Mouse (Mus musculus): ENCODE measurements at regions not wholly inside any gene's neighbourhood (a gene's known extent, or its start where the extent isn't known, plus 50 kb on each side); places are given as distances from the start of the nearest gene placed in this dataset.
A peak's percentile ranks its signal among the peaks of the same experiment; 100 is the strongest.
"Not testable (repeated sequence)": the region's sequence is repeated elsewhere in the genome, so short reads cannot be mapped to it uniquely, and the experiment has no call there.

- H3K9ac ChIP-seq (ENCODE audit: low read depth, low read length) = no peak overlapping the region
- no peaks in the 10 kb centered on the region for H3K27me3 ChIP-seq (ENCODE audit: control insufficient read depth, insufficient read depth, low read length)
- no peaks in the 10 kb centered on the region for H3K9me3 ChIP-seq (ENCODE audit: control insufficient read depth, low read length)
- H3K36me3 ChIP-seq (ENCODE audit: control insufficient read depth, insufficient read depth, low read length) = no peaks in the 10 kb centered on the region
- H3K4me1 ChIP-seq (ENCODE audit: control insufficient read depth, insufficient read depth, low read length) = no peaks in the 10 kb centered on the region
- no peak for ATAC-seq (ENCODE audit: low FRiP score, low TSS enrichment)
- 83% methylated on average over 6 of the region's 6 CpGs for WGBS
- H3K4me3 ChIP-seq (ENCODE audit: low read length) = no peak overlapping the region
- no peak overlapping the region for H3K4me2 ChIP-seq (replicated peaks; ENCODE audit: low read depth, low read length)
- H3K27ac ChIP-seq (ENCODE audit: low read depth, low read length) = no peak overlapping the region
These were observed 1171.6 kb upstream of the Pcdh20 start for GRCm38 (mm10) chr14:89642836-89643235.

GRCm38 (mm10) chr14:89639322-89639721 is 1168.1 kb upstream of the Pcdh20 start:
- H3K9me3 ChIP-seq (ENCODE audit: control insufficient read depth, low read length) = no peaks in the 10 kb centered on the region
- no peaks in the 10 kb centered on the region for H3K4me1 ChIP-seq (ENCODE audit: control insufficient read depth, insufficient read depth, low read length)
- no peak overlapping the region for H3K27ac ChIP-seq (ENCODE audit: low read depth, low read length)
- WGBS = 68% methylated on average over 6 of the region's 6 CpGs
- H3K27me3 ChIP-seq (ENCODE audit: control insufficient read depth, insufficient read depth, low read length) = no peaks in the 10 kb centered on the region
- H3K9ac ChIP-seq (ENCODE audit: low read depth, low read length) = no peak overlapping the region
- H3K36me3 ChIP-seq (ENCODE audit: control insufficient read depth, insufficient read depth, low read length) = no peaks in the 10 kb centered on the region
- H3K4me2 ChIP-seq (replicated peaks; ENCODE audit: low read depth, low read length) = no peak overlapping the region
- no peak overlapping the region for H3K4me3 ChIP-seq (ENCODE audit: low read length)
- ATAC-seq (ENCODE audit: low FRiP score, low TSS enrichment) = no peak

GRCm38 (mm10) chr14:89636689-89637088 is 1165.5 kb upstream of the Pcdh20 start:
- Histone ChIP-seq H3K9me3 (ENCODE audit: control insufficient read depth, low read length) (no peaks in the 10 kb centered on the region), H3K36me3 (ENCODE audit: control insufficient read depth, insufficient read depth, low read length) (no peaks in the 10 kb centered on the region), H3K9ac (ENCODE audit: low read depth, low read length) (no peak overlapping the region), H3K4me1 (ENCODE audit: control insufficient read depth, insufficient read depth, low read length) (no peaks in the 10 kb centered on the region), H3K4me3 (ENCODE audit: low read length) (no peak overlapping the region), H3K4me2 (replicated peaks; ENCODE audit: low read depth, low read length) (no peak overlapping the region), H3K27ac (ENCODE audit: low read depth, low read length) (no peak overlapping the region), H3K27me3 (ENCODE audit: control insufficient read depth, insufficient read depth, low read length) (no peaks in the 10 kb centered on the region)
- 72% methylated on average over 2 of the region's 2 CpGs for WGBS
- no peak for ATAC-seq (ENCODE audit: low FRiP score, low TSS enrichment)

GRCm38 (mm10) chr14:89634559-89635124 is 1163.4 kb upstream of the Pcdh20 start:
- Histone ChIP-seq H3K9ac (ENCODE audit: low read depth, low read length) (no peak overlapping the region), H3K36me3 (ENCODE audit: control insufficient read depth, insufficient read depth, low read length) (no peaks in the 10 kb centered on the region), H3K27ac (ENCODE audit: low read depth, low read length) (no peak overlapping the region), H3K27me3 (ENCODE audit: control insufficient read depth, insufficient read depth, low read length) (no peaks in the 10 kb centered on the region), H3K4me2 (replicated peaks; ENCODE audit: low read depth, low read length) (no peak overlapping the region), H3K4me1 (ENCODE audit: control insufficient read depth, insufficient read depth, low read length) (no peaks in the 10 kb centered on the region), H3K4me3 (ENCODE audit: low read length) (no peak overlapping the region), H3K9me3 (ENCODE audit: control insufficient read depth, low read length) (no peaks in the 10 kb centered on the region)
- 52% methylated on average over 1 of the region's 1 CpGs for WGBS
- ATAC-seq (ENCODE audit: low FRiP score, low TSS enrichment) = no peak

GRCm38 (mm10) chr14:89633654-89634053 is 1162.5 kb upstream of the Pcdh20 start:
- no peaks in the 10 kb centered on the region for H3K27me3 ChIP-seq (ENCODE audit: control insufficient read depth, insufficient read depth, low read length)
- no peaks in the 10 kb centered on the region for H3K4me1 ChIP-seq (ENCODE audit: control insufficient read depth, insufficient read depth, low read length)
- WGBS = 93% methylated on average over 1 of the region's 1 CpGs
- no peak for ATAC-seq (ENCODE audit: low FRiP score, low TSS enrichment)
- H3K36me3 ChIP-seq (ENCODE audit: control insufficient read depth, insufficient read depth, low read length) = no peaks in the 10 kb centered on the region
- H3K9ac ChIP-seq (ENCODE audit: low read depth, low read length) = no peak overlapping the region
- H3K4me2 ChIP-seq (replicated peaks; ENCODE audit: low read depth, low read length) = no peak overlapping the region
- no peaks in the 10 kb centered on the region for H3K9me3 ChIP-seq (ENCODE audit: control insufficient read depth, low read length)
- H3K4me3 ChIP-seq (ENCODE audit: low read length) = no peak overlapping the region
- no peak overlapping the region for H3K27ac ChIP-seq (ENCODE audit: low read depth, low read length)

- Histone ChIP-seq H3K4me3 (ENCODE audit: low read length) (no peak overlapping the region), H3K9ac (ENCODE audit: low read depth, low read length) (no peak overlapping the region), H3K27ac (ENCODE audit: low read depth, low read length) (no peak overlapping the region), H3K9me3 (ENCODE audit: control insufficient read depth, low read length) (no peaks in the 10 kb centered on the region), H3K4me1 (ENCODE audit: control insufficient read depth, insufficient read depth, low read length) (no peaks in the 10 kb centered on the region), H3K27me3 (ENCODE audit: control insufficient read depth, insufficient read depth, low read length) (no peaks in the 10 kb centered on the region), H3K4me2 (replicated peaks; ENCODE audit: low read depth, low read length) (no peak overlapping the region), H3K36me3 (ENCODE audit: control insufficient read depth, insufficient read depth, low read length) (no peaks in the 10 kb centered on the region)
- 77% methylated on average over 2 of the region's 2 CpGs for WGBS
- no peak for ATAC-seq (ENCODE audit: low FRiP score, low TSS enrichment)
These were observed 1139.5 kb upstream of the Pcdh20 start for GRCm38 (mm10) chr14:89610670-89611069.

- peak; percentile 46; the same call in 1 of the 2 replicates for ATAC-seq (ENCODE audit: low FRiP score, low TSS enrichment)
- WGBS = 65% methylated on average over 9 of the region's 10 CpGs
- H3K4me2 ChIP-seq (replicated peaks; ENCODE audit: low read depth, low read length); H3K27ac ChIP-seq (ENCODE audit: low read depth, low read length); H3K36me3 ChIP-seq (ENCODE audit: control insufficient read depth, insufficient read depth, low read length); H3K9ac ChIP-seq (ENCODE audit: low read depth, low read length); H3K4me3 ChIP-seq (ENCODE audit: low read length); H3K4me1 ChIP-seq (ENCODE audit: control insufficient read depth, insufficient read depth, low read length); H3K27me3 ChIP-seq (ENCODE audit: control insufficient read depth, insufficient read depth, low read length); H3K9me3 ChIP-seq (ENCODE audit: control insufficient read depth, low read length): not testable (repeated sequence)
These were observed 1138.7 kb upstream of the Pcdh20 start for GRCm38 (mm10) chr14:89609666-89610448.

- ATAC-seq (ENCODE audit: low FRiP score, low TSS enrichment) = no peak
- H3K9ac ChIP-seq (ENCODE audit: low read depth, low read length) = no peak overlapping the region
- no peak overlapping the region for H3K27ac ChIP-seq (ENCODE audit: low read depth, low read length)
- H3K4me2 ChIP-seq (replicated peaks; ENCODE audit: low read depth, low read length) = no peak overlapping the region
- no peaks in the 10 kb centered on the region for H3K9me3 ChIP-seq (ENCODE audit: control insufficient read depth, low read length)
- H3K4me3 ChIP-seq (ENCODE audit: low read length) = no peak overlapping the region
- H3K4me1 ChIP-seq (ENCODE audit: control insufficient read depth, insufficient read depth, low read length) = no peaks in the 10 kb centered on the region
- WGBS = 69% methylated on average over 1 of the region's 1 CpGs
- H3K36me3 ChIP-seq (ENCODE audit: control insufficient read depth, insufficient read depth, low read length) = no peaks in the 10 kb centered on the region
- no peaks in the 10 kb centered on the region for H3K27me3 ChIP-seq (ENCODE audit: control insufficient read depth, insufficient read depth, low read length)
These were observed 1136.4 kb upstream of the Pcdh20 start for GRCm38 (mm10) chr14:89607550-89607949.

- H3K9me3 ChIP-seq (ENCODE audit: control insufficient read depth, low read length) = no peaks in the 10 kb centered on the region
- H3K4me2 ChIP-seq (replicated peaks; ENCODE audit: low read depth, low read length) = no peak overlapping the region
- H3K4me3 ChIP-seq (ENCODE audit: low read length) = no peak overlapping the region
- no peak for ATAC-seq (ENCODE audit: low FRiP score, low TSS enrichment)
- no peaks in the 10 kb centered on the region for H3K4me1 ChIP-seq (ENCODE audit: control insufficient read depth, insufficient read depth, low read length)
- 81% methylated on average over 1 of the region's 1 CpGs for WGBS
- no peak overlapping the region for H3K27ac ChIP-seq (ENCODE audit: low read depth, low read length)
- no peaks in the 10 kb centered on the region for H3K36me3 ChIP-seq (ENCODE audit: control insufficient read depth, insufficient read depth, low read length)
- H3K9ac ChIP-seq (ENCODE audit: low read depth, low read length) = no peak overlapping the region
- H3K27me3 ChIP-seq (ENCODE audit: control insufficient read depth, insufficient read depth, low read length) = no peaks in the 10 kb centered on the region
These were observed 1126.6 kb upstream of the Pcdh20 start for GRCm38 (mm10) chr14:89597812-89598211.

All from kidney, embryonic 14.5 days (tissue).